Mouse (Mus musculus) hindbrain, embryonic 10.5 days (tissue): ENCODE measurements around the gene Kif11. TPM values are rescaled to one million over a fixed set of nuclear protein-coding genes. Genes with fewer than 3 reads are reported as not detected.

ENCODE experiments used
- DNase-seq: peaks from one replicate; pipeline ENCODE4 v3.0.0-alpha.2; 2017; ENCODE audit warnings: low spot score
- H3K27ac ChIP-seq: fragments of 300-500 bp; sonication (generic); 2 replicates; pipeline ENCODE4 v1.5.1; 2016; ENCODE audit warnings: mild to moderate bottlenecking, moderate library complexity
- H3K27me3 ChIP-seq: fragments of 300-500 bp; sonication (generic); 2 replicates; pipeline ENCODE4 v1.6.1; 2016; ENCODE audit warnings: mild to moderate bottlenecking; ENCODE audit not compliant: poor library complexity, insufficient read depth, severe bottlenecking
- H3K36me3 ChIP-seq: fragments of 300-500 bp; sonication (generic); 2 replicates; pipeline ENCODE4 v1.6.1; 2016; ENCODE audit warnings: mild to moderate bottlenecking, moderate library complexity
- H3K4me1 ChIP-seq: fragments of 300-500 bp; sonication (generic); replicated peaks from 2 replicates; pipeline ENCODE4 v1.6.1; 2016; ENCODE audit warnings: mild to moderate bottlenecking
- H3K4me3 ChIP-seq: fragments of 300-500 bp; sonication (generic); 2 replicates; pipeline ENCODE4 v1.5.1; 2016; ENCODE audit warnings: mild to moderate bottlenecking, moderate library complexity
- H3K9me3 ChIP-seq: fragments of 300-500 bp; sonication (generic); 2 replicates; pipeline ENCODE4 v1.6.1; 2016; ENCODE audit warnings: mild to moderate bottlenecking, moderate library complexity
- WGBS: fragments of 180-500 bp; shearing (Covaris S2); methylation state at CpG from one replicate; pipeline ENCODE4 v1.1.7; 2016; 5-methylcytosine and 5-hydroxymethylcytosine counted together
- polyA plus RNA-seq: library from polyadenylated mRNA; unstranded; fragments of >200 nt; fragmentation: Nextera tagmentation; extraction: Ambion mirVana; gene quantifications from 2 replicates; pipeline ENCODE4 v1.2.1, GENCODE M21; 2016

The Kif11 gene
- polyA plus RNA-seq, 1 experiment from 2014 or later, result 60.1 TPM

GRCm38 (mm10) chr19:37466978-37467377 lies 90.8 kb downstream of the Kif11 start:
- Histone ChIP-seq H3K4me1 (no peaks in the 10 kb centered on the region), H3K27ac (no peak overlapping the region), H3K9me3 (no peaks in the 10 kb centered on the region), H3K36me3 (no peaks in the 10 kb centered on the region), H3K27me3 (no peaks in the 10 kb centered on the region), H3K4me3 (no peak overlapping the region)
- no peak for DNase-seq
- WGBS, result 88% methylated on average over 5 of the region's 5 CpGs

- no peaks in the 10 kb centered on the region for H3K36me3 ChIP-seq
- 70% methylated on average over 6 of the region's 6 CpGs for WGBS
- no peak for DNase-seq
- no peak overlapping the region for H3K27ac ChIP-seq
- no peak overlapping the region for H3K4me3 ChIP-seq
- no peaks in the 10 kb centered on the region for H3K9me3 ChIP-seq
- no peaks in the 10 kb centered on the region for H3K27me3 ChIP-seq
- 0 out of 2 replicates have a peak, but pooled peaks cover 4% of the 10 kb centered on the region for H3K4me1 ChIP-seq
Measured at GRCm38 (mm10) chr19:37468841-37469566, 92.8 kb downstream of the Kif11 start.

Other genes with a start within 250 kb of the Kif11 start
- 112 and 116 TPM in 2 replicates for gene March5, start 168.9 kb upstream of the Kif11 start, polyA plus RNA-seq
- gene Cpeb3, start 167.8 kb upstream of the Kif11 start, polyA plus RNA-seq, result 0.87 and 2.9 TPM in 2 replicates
- 46.1 and 56.8 TPM in 2 replicates for gene Ide, start 38.6 kb upstream of the Kif11 start, polyA plus RNA-seq
- gene Hhex, start 58.4 kb downstream of the Kif11 start, polyA plus RNA-seq, result 6.6 and 7.7 TPM in 2 replicates
- 6.7 and 9.2 TPM in 2 replicates for gene Exoc6, start 174.0 kb downstream of the Kif11 start, polyA plus RNA-seq